Mouse (Mus musculus): Measurements from ENCODE around the gene Olfr739.

The Olfr739 gene

GRCm38 (mm10) chr14:50418326-50418725 is at the start of gene Olfr739:
TSS of gene Olfr739 (plus strand) at chr14:50418626.
- no peaks in the 10 kb centered on the region for H3K36me3 ChIP-seq (ENCODE audit: control insufficient read depth, insufficient read depth, low read length, poor library complexity, severe bottlenecking)
- no peak for DNase-seq (ENCODE audit: low read depth, low spot score)
- no peaks in the 10 kb centered on the region for H3K27me3 ChIP-seq (ENCODE audit: control insufficient read depth, insufficient read depth, low read length, poor library complexity, severe bottlenecking)

GRCm38 (mm10) chr14:50380863-50381262 is 37.6 kb upstream of the Olfr739 start, which contains the start of gene Olfr736:
TSS of gene Olfr736 (plus strand) at chr14:50381163.
- DNase-seq (ENCODE audit: low read depth, low spot score) = no peak
- Histone ChIP-seq H3K27me3 (ENCODE audit: control insufficient read depth, insufficient read depth, low read length, poor library complexity, severe bottlenecking) (no peaks in the 10 kb centered on the region), H3K36me3 (ENCODE audit: control insufficient read depth, insufficient read depth, low read length, poor library complexity, severe bottlenecking) (no peaks in the 10 kb centered on the region)

DNA sequence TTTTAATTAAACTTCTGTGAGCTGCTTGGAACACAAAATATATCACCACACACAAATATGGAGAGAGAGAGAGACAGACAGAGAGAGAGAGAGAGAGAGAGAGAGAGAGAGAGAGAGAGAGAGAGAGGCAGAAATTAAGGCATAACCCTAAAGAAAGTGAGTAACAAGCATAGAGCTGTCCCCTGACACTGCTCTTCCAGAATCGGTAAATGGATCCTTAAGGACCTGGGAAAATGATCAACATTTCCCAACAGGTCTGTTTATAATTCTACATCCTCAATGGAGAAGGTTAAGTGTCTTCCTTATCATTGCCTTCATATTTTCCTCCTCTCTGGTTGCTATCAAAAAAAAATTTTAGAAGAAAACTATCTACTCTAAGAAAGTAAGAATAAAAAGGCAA is 11.2 kb upstream of the Olfr739 start, which contains the start of gene Olfr738:
Gene Olfr738, plus strand, starts transcription at position 301 of the 400 bp plus-strand sequence.
- no peak for DNase-seq (ENCODE audit: low read depth, low spot score)
- Histone ChIP-seq H3K27me3 (ENCODE audit: control insufficient read depth, insufficient read depth, low read length, poor library complexity, severe bottlenecking) (no peaks in the 10 kb centered on the region), H3K36me3 (ENCODE audit: control insufficient read depth, insufficient read depth, low read length, poor library complexity, severe bottlenecking) (no peaks in the 10 kb centered on the region)

GRCm38 (mm10) chr14:50445245-50445644 is 26.8 kb downstream of the Olfr739 start, which contains the start of gene Olfr740:
TSS of gene Olfr740 (plus strand) at chr14:50445545.
- no peak for DNase-seq (ENCODE audit: low read depth, low spot score)
- Histone ChIP-seq H3K36me3 (ENCODE audit: control insufficient read depth, insufficient read depth, low read length, poor library complexity, severe bottlenecking) (no peaks in the 10 kb centered on the region), H3K27me3 (ENCODE audit: control insufficient read depth, insufficient read depth, low read length, poor library complexity, severe bottlenecking) (no peaks in the 10 kb centered on the region)

DNA sequence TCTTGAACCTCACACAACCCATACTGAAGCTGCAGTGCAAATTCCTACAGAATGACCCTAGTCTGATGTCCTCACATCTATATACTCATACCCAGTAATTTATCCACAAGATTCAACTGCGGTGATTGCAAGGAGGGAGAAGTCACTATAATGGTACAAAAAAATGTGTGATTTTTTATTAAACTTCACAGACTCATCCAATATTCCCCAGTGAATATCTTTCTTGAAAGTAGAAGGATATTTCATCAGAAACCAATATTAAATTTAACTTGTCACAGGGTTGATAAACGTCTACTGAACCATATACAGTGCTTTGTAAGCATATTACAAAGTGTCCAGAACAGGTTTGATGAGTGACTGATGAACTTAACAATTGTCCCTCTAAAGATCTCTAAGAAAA is 54.0 kb downstream of the Olfr739 start, which contains the start of gene Olfr741:
Gene Olfr741, plus strand, starts transcription at position 301 of the 400 bp plus-strand sequence.
- H3K27me3 ChIP-seq (ENCODE audit: control insufficient read depth, insufficient read depth, low read length, poor library complexity, severe bottlenecking) = no peaks in the 10 kb centered on the region
- no peak for DNase-seq (ENCODE audit: low read depth, low spot score)

More for the DNA sequence above, 54.0 kb downstream of the Olfr739 start, which contains the start of gene Olfr741:
- H3K36me3 ChIP-seq (ENCODE audit: control insufficient read depth, insufficient read depth, low read length, poor library complexity, severe bottlenecking) = no peaks in the 10 kb centered on the region

All from splenic B cell, adult 2 months (primary cell).